Mouse (Mus musculus) heart, embryonic 11.5 days (tissue): ENCODE results near the gene Fam131b. TPM values are rescaled to one million over a fixed set of nuclear protein-coding genes. Genes with fewer than 3 reads are reported as not detected.

ENCODE experiments used
- polyA plus RNA-seq: library from polyadenylated mRNA; unstranded; fragments of >200 nt; fragmentation: Nextera tagmentation; extraction: Ambion mirVana; gene quantifications from 2 replicates; pipeline ENCODE4 v1.2.1, GENCODE M21; 2014

Fam131b gene
- polyA plus RNA-seq, 1 experiment from 2014 or later: 0.23 TPM

Other genes starting within 250 kb of the Fam131b start
- gene Tas2r139, start 183.7 kb downstream of the Fam131b start, polyA plus RNA-seq: not detected in 2 replicates
- gene Tas2r144, start 109.3 kb downstream of the Fam131b start, polyA plus RNA-seq: not detected in 2 replicates
- 13.4 and 14.7 TPM in 2 replicates for gene Gstk1, start 78.7 kb downstream of the Fam131b start, polyA plus RNA-seq
- 0.51 TPM in 1 of 2 replicates, not detected in the other for gene Tmem139, start 62.7 kb downstream of the Fam131b start, polyA plus RNA-seq
- 34.4 and 34.7 TPM in 2 replicates for gene Casp2, start 59.7 kb downstream of the Fam131b start, polyA plus RNA-seq
- 0.55 and 0.82 TPM in 2 replicates for gene Clcn1, start 38.0 kb downstream of the Fam131b start, polyA plus RNA-seq
- 159 and 177 TPM in 2 replicates for gene Zyx, start 25.0 kb upstream of the Fam131b start, polyA plus RNA-seq
- 1.7 and 2.3 TPM in 2 replicates for gene Epha1, start 48.6 kb upstream of the Fam131b start, polyA plus RNA-seq
- gene Tas2r143, start 75.6 kb upstream of the Fam131b start, polyA plus RNA-seq: not detected in 2 replicates
- not detected in 2 replicates for gene Tas2r135, start 80.8 kb upstream of the Fam131b start, polyA plus RNA-seq
- not detected in 2 replicates for gene Tas2r126, start 109.9 kb upstream of the Fam131b start, polyA plus RNA-seq
- not detected in 2 replicates for gene Olfr458, start 140.6 kb upstream of the Fam131b start, polyA plus RNA-seq
- gene Olfr457, start 151.7 kb upstream of the Fam131b start, polyA plus RNA-seq: not detected in 2 replicates
- gene Olfr456, start 162.6 kb upstream of the Fam131b start, polyA plus RNA-seq: not detected in 2 replicates
- gene Olfr455, start 222.9 kb upstream of the Fam131b start, polyA plus RNA-seq: not detected in 2 replicates